7 mouse cellular contexts compared by ENCODE assay signal in the genomic region with DNA sequence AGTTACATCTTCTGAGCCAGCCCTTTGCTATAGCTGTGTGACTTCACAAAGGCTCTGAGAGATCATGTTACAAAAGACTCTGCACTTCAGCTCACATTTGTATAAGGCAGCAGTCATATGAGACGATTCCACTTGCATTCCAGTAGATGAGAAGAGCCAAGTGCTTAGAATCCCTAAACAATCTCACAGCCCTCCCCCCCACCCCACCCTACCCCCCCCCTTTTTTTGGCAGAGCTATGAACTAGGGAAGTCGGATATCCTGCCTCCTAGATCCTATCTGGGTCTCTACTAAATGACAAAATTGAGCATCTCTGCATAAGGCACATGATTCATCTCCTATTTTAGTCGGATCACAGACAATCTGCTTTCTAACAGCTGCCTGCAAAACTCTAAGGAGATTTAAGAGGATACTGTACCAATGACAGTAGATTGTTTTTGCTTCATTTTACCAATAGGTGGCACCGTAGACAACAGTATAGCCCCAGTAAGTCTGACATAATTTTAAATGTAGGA.
DNase-seq lines count a peak whose midpoint lies in the region; ATAC-seq and TF ChIP-seq lines count a peak whose summit lies in the region.

No protein-coding gene starts in this region.

- H3K27me3 ChIP-seq in liver, adult 2 months (ENCODE audit: control insufficient read depth, insufficient read depth, low read length) = no peaks in the 10 kb centered on the region
- H3K27me3 ChIP-seq in liver, embryonic 11.5 days (replicated peaks; ENCODE audit: control insufficient read depth, insufficient read depth, low read length) = no peaks in the 10 kb centered on the region
- no peaks in the 10 kb centered on the region for H3K27me3 ChIP-seq in heart, embryonic 14.5 days (ENCODE audit: control insufficient read depth, insufficient read depth, low read length)
- H3K27me3 ChIP-seq in lung, embryonic 14.5 days (ENCODE audit: insufficient read depth, low read length) = no peaks in the 10 kb centered on the region
- H3K27me3 ChIP-seq in stomach, embryonic 15.5 days (replicated peaks) = no peaks in the 10 kb centered on the region

- DNase-seq in liver, adult 2 months (ENCODE audit: extremely low read depth, low read depth, low spot score) = peak; percentile 50
- DNase-seq in liver, embryonic 11.5 days (ENCODE audit: low spot score) = no peak
- DNase-seq in c-Kit-positive CD71-negative TER-119-negative erythroid progenitor cells, embryonic 14.5 days (ENCODE audit: low read depth) = peak; percentile 10
- peak; percentile 88 for DNase-seq in lung, embryonic 14.5 days
- DNase-seq in cerebellum, postnatal 36 days = no peak

- no peak overlapping the region for H3K4me3 ChIP-seq in liver, adult 2 months (ENCODE audit: insufficient read depth, low read depth, low read length)
- H3K4me3 ChIP-seq in liver, embryonic 11.5 days (ENCODE audit: low read depth, low read length) = no peak overlapping the region
- no peak overlapping the region for H3K4me3 ChIP-seq in heart, embryonic 14.5 days (ENCODE audit: control insufficient read depth in 1 of 2, insufficient read depth in 1 of 2, low read depth in 1 of 2, low read length in 2 of 2)
- no peak overlapping the region for H3K4me3 ChIP-seq in lung, embryonic 14.5 days (ENCODE audit: low read depth, low read length)
- H3K4me3 ChIP-seq in stomach, embryonic 15.5 days (replicated peaks) = no peak overlapping the region

- no peak overlapping the region for H3K27ac ChIP-seq in liver, adult 2 months (replicated peaks; ENCODE audit: insufficient read depth, low read depth, low read length)
- no peak overlapping the region for H3K27ac ChIP-seq in liver, embryonic 11.5 days (ENCODE audit: low read depth, low read length)
- H3K27ac ChIP-seq in heart, embryonic 14.5 days (replicated peaks in 1 of 2; ENCODE audit: control insufficient read depth in 1 of 2, insufficient read depth in 1 of 2, low read depth in 2 of 2, low read length in 2 of 2) = no peak overlapping the region
- 0 out of 2 replicates have a peak overlapping the region, but pooled peaks have one; percentile 18 for H3K27ac ChIP-seq in lung, embryonic 14.5 days (ENCODE audit: low read depth)
- H3K27ac ChIP-seq in stomach, embryonic 15.5 days = peak overlapping the region; percentile 59; the same call in 1 of the 2 replicates

- H3K9me3 ChIP-seq in liver, embryonic 11.5 days (ENCODE audit: control insufficient read depth, low read length) = no peaks in the 10 kb centered on the region
- no peaks in the 10 kb centered on the region for H3K9me3 ChIP-seq in heart, embryonic 14.5 days (ENCODE audit: control insufficient read depth, low read length)
- H3K9me3 ChIP-seq in lung, embryonic 14.5 days (ENCODE audit: low read depth, low read length) = no peaks in the 10 kb centered on the region
- no peaks in the 10 kb centered on the region for H3K9me3 ChIP-seq in stomach, embryonic 15.5 days

- no peaks in the 10 kb centered on the region for H3K79me2 ChIP-seq in liver, adult 2 months (ENCODE audit: control insufficient read depth, insufficient read depth, low read length)

- WGBS in liver, adult 2 months = 8% methylated on average over 4 of the region's 4 CpGs
- 7% methylated on average over 4 of the region's 4 CpGs for WGBS in liver, embryonic 11.5 days
- WGBS in heart, embryonic 14.5 days = 1% methylated on average over 4 of the region's 4 CpGs
- WGBS in lung, embryonic 14.5 days = 2% methylated on average over 4 of the region's 4 CpGs
- WGBS in stomach, embryonic 15.5 days = 4% methylated on average over 4 of the region's 4 CpGs

- TF ChIP-seq POLR2A in liver, adult 2 months (IDR thresholded peaks at IDR 0.05; ENCODE audit: extremely low read depth, insufficient read depth, low read length) = no peak

- ATAC-seq in liver, embryonic 11.5 days (replicated peaks; ENCODE audit: low FRiP score) = no peak; the same call in 1 of the 2 replicates
- no peak for ATAC-seq in heart, embryonic 14.5 days (ENCODE audit: insufficient number of reproducible peaks, insufficient read depth, low FRiP score, low read depth)
- ATAC-seq in lung, embryonic 14.5 days (ENCODE audit: insufficient read depth) = peak; percentile 92
- ATAC-seq in stomach, embryonic 15.5 days (ENCODE audit: insufficient read depth, low FRiP score, low read depth) = peak; percentile 69; the same call in 1 of the 2 replicates

- H3K4me2 ChIP-seq in liver, embryonic 11.5 days = no peak overlapping the region
- H3K4me2 ChIP-seq in heart, embryonic 14.5 days (ENCODE audit: low read length) = 0 out of 2 replicates have a peak overlapping the region, but pooled peaks have one; percentile 9
- H3K4me2 ChIP-seq in lung, embryonic 14.5 days = 0 out of 2 replicates have a peak overlapping the region, but pooled peaks have one; percentile 15
- no peak overlapping the region for H3K4me2 ChIP-seq in stomach, embryonic 15.5 days

- no peak overlapping the region for H3K9ac ChIP-seq in liver, adult 2 months (ENCODE audit: low read depth, low read length)
- H3K9ac ChIP-seq in liver, embryonic 11.5 days (ENCODE audit: low read depth, low read length) = no peak overlapping the region
- no peak overlapping the region for H3K9ac ChIP-seq in heart, embryonic 14.5 days (ENCODE audit: low read length)
- H3K9ac ChIP-seq in lung, embryonic 14.5 days = no peak overlapping the region
- no peak overlapping the region for H3K9ac ChIP-seq in stomach, embryonic 15.5 days

- no peaks in the 10 kb centered on the region for H3K36me3 ChIP-seq in liver, adult 2 months (ENCODE audit: control insufficient read depth, insufficient read depth, low read length)
- no peaks in the 10 kb centered on the region for H3K36me3 ChIP-seq in liver, embryonic 11.5 days (ENCODE audit: control insufficient read depth, insufficient read depth, low read length)
- H3K36me3 ChIP-seq in heart, embryonic 14.5 days (ENCODE audit: control insufficient read depth, insufficient read depth, low read length) = no peaks in the 10 kb centered on the region
- no peaks in the 10 kb centered on the region for H3K36me3 ChIP-seq in lung, embryonic 14.5 days (ENCODE audit: insufficient read depth)
- H3K36me3 ChIP-seq in stomach, embryonic 15.5 days = no peaks in the 10 kb centered on the region

- peak; percentile 29 for TF ChIP-seq CTCF in liver, adult 2 months (IDR thresholded peaks at IDR 0.05; ENCODE audit: low read depth, low read length)
- TF ChIP-seq CTCF in lung, embryonic 14.5 days (IDR thresholded peaks at IDR 0.05; ENCODE audit: low read depth) = peak; percentile 65

- no peaks in the 10 kb centered on the region for H3K4me1 ChIP-seq in liver, adult 2 months (ENCODE audit: control insufficient read depth, insufficient read depth, low read length)
- no peaks in the 10 kb centered on the region for H3K4me1 ChIP-seq in liver, embryonic 11.5 days (replicated peaks; ENCODE audit: control insufficient read depth, insufficient read depth, low read length)
- peaks cover 5 to 8% of the 10 kb centered on the region in 2 experiments; a peak in 2 of 4 replicates for H3K4me1 ChIP-seq in heart, embryonic 14.5 days (ENCODE audit: control insufficient read depth in 2 of 2, insufficient read depth in 2 of 2, low read length in 2 of 2)
- no peaks in the 10 kb centered on the region; the same call in 1 of the 2 replicates for H3K4me1 ChIP-seq in lung, embryonic 14.5 days (ENCODE audit: insufficient read depth)
- no peaks in the 10 kb centered on the region for H3K4me1 ChIP-seq in stomach, embryonic 15.5 days

Comparison
In these comparisons a context has a peak if more than half of its experiments do, and no peak if none do; other contexts are left out.
1. DNase-seq: peak in liver, adult 2 months (single experiment), c-Kit-positive CD71-negative TER-119-negative erythroid progenitor cells, embryonic 14.5 days (single experiment) and lung, embryonic 14.5 days (single experiment); none in liver, embryonic 11.5 days (single experiment) and cerebellum, postnatal 36 days (0 of 2).
2. H3K27ac ChIP-seq: peak in lung, embryonic 14.5 days (single experiment) and stomach, embryonic 15.5 days (single experiment); none in liver, adult 2 months (single experiment), liver, embryonic 11.5 days (single experiment) and heart, embryonic 14.5 days (0 of 2).
3. ATAC-seq: peak in lung, embryonic 14.5 days (single experiment) and stomach, embryonic 15.5 days (single experiment); none in liver, embryonic 11.5 days (single experiment) and heart, embryonic 14.5 days (single experiment).
4. H3K4me2 ChIP-seq: peak in heart, embryonic 14.5 days (single experiment) and lung, embryonic 14.5 days (single experiment); none in liver, embryonic 11.5 days (single experiment) and stomach, embryonic 15.5 days (single experiment).